Mouse (Mus musculus): ENCODE results near the gene Itfg1. TPM values are rescaled to one million over a fixed set of nuclear protein-coding genes. Genes with fewer than 3 reads are reported as not detected.

The Itfg1 gene
- total and polyA plus RNA-seq, 2 experiments from 2014 or later = 219 to 282 TPM

GRCm38 (mm10) chr8:85788341-85788740 is 52.4 kb downstream of the Itfg1 start:
- 86% methylated on average over 3 of the region's 3 CpGs for WGBS
- Histone ChIP-seq H3K4me2 (ENCODE audit: low read depth) (no peak overlapping the region), H3K36me3 (ENCODE audit: insufficient read depth) (no peaks in the 10 kb centered on the region), H3K4me1 (ENCODE audit: insufficient read depth) (no peaks in the 10 kb centered on the region), H3K4me3 (ENCODE audit: low read depth, low read length) (no peak overlapping the region), H3K27me3 (ENCODE audit: insufficient read depth, low read length) (no peaks in the 10 kb centered on the region), H3K9ac (no peak overlapping the region), H3K27ac (ENCODE audit: low read depth, low read length) (no peak overlapping the region), H3K9me3 (ENCODE audit: low read length) (no peaks in the 10 kb centered on the region)
- DNase-seq (no peak), ATAC-seq (no peak)
- TF ChIP-seq CTCF (IDR thresholded peaks at IDR 0.05; ENCODE audit: low read depth) = no peak

DNA sequence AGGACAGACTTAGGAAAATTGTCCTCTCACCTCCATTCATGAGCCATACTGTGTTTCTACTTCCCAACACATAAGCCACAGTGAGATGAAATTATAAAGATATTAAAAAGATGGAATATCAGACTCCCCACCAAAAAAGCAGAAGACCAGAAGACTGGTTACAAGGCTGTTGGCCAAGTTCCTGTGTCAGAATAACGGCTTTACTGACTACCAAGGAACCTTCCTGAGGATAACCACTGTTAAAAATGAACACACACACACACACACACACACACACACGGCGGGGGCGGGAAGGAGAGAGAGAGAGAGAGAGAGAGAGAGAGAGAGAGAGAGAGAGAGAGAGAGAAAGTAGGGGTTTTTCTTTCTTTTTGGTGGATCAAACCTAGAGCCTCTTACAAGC is 52.8 kb downstream of the Itfg1 start:
- DNase-seq (no peak), ATAC-seq (no peak)
- TF ChIP-seq CTCF (IDR thresholded peaks at IDR 0.05; ENCODE audit: low read depth) = no peak
- Histone ChIP-seq H3K4me1 (ENCODE audit: insufficient read depth) (no peaks in the 10 kb centered on the region), H3K27me3 (ENCODE audit: insufficient read depth, low read length) (no peaks in the 10 kb centered on the region), H3K4me3 (ENCODE audit: low read depth, low read length) (no peak overlapping the region), H3K27ac (ENCODE audit: low read depth, low read length) (no peak overlapping the region), H3K4me2 (ENCODE audit: low read depth) (no peak overlapping the region), H3K9me3 (ENCODE audit: low read length) (no peaks in the 10 kb centered on the region), H3K36me3 (ENCODE audit: insufficient read depth) (no peaks in the 10 kb centered on the region), H3K9ac (no peak overlapping the region)
- WGBS = 85% methylated on average over 4 of the region's 4 CpGs

GRCm38 (mm10) chr8:85785506-85785905 is 55.2 kb downstream of the Itfg1 start:
- Histone ChIP-seq H3K4me2 (ENCODE audit: low read depth) (no peak overlapping the region), H3K27me3 (ENCODE audit: insufficient read depth, low read length) (no peaks in the 10 kb centered on the region), H3K9me3 (ENCODE audit: low read length) (no peaks in the 10 kb centered on the region), H3K36me3 (ENCODE audit: insufficient read depth) (no peaks in the 10 kb centered on the region), H3K27ac (ENCODE audit: low read depth, low read length) (no peak overlapping the region), H3K4me1 (ENCODE audit: insufficient read depth) (no peaks in the 10 kb centered on the region), H3K9ac (no peak overlapping the region), H3K4me3 (ENCODE audit: low read depth, low read length) (no peak overlapping the region)
- no peak for TF ChIP-seq CTCF (IDR thresholded peaks at IDR 0.05; ENCODE audit: low read depth)
- 47% methylated on average over 1 of the region's 1 CpGs for WGBS
- ATAC-seq = no peak
- DNase-seq = no peak

- no peaks in the 10 kb centered on the region for H3K4me1 ChIP-seq (ENCODE audit: insufficient read depth)
- no peak overlapping the region for H3K27ac ChIP-seq (ENCODE audit: low read depth, low read length)
- no peak overlapping the region for H3K4me3 ChIP-seq (ENCODE audit: low read depth, low read length)
- no peak overlapping the region for H3K9ac ChIP-seq
- no peak overlapping the region for H3K4me2 ChIP-seq (ENCODE audit: low read depth)
- WGBS = 100% methylated on average over 1 of the region's 1 CpGs
- no peak for TF ChIP-seq CTCF (IDR thresholded peaks at IDR 0.05; ENCODE audit: low read depth)
- ATAC-seq (no peak), DNase-seq (no peak)
- no peaks in the 10 kb centered on the region for H3K9me3 ChIP-seq (ENCODE audit: low read length)
- no peaks in the 10 kb centered on the region for H3K36me3 ChIP-seq (ENCODE audit: insufficient read depth)
- no peaks in the 10 kb centered on the region for H3K27me3 ChIP-seq (ENCODE audit: insufficient read depth, low read length)
Measured at GRCm38 (mm10) chr8:85783871-85784270, 56.9 kb downstream of the Itfg1 start.

DNA sequence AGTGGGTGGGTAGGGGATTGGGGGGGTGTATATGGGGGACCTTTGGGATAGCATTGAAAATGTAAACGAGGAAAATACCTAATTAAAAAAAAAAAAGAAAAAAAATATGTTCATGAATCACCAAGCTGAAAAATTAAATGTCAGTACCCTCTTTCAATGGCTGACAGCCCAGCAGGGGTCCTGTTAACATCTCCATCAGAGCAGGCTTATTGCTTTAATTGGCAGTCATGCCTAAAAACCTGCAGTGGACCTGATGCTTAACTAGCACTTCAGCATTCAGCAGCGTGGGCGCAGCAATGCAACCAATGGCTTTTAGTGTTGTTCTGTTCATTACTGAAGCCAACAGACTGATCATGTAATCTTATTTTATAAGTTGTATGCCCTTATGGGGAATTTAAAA is 60.6 kb downstream of the Itfg1 start:
- no peak for DNase-seq
- no peak for ATAC-seq
- Histone ChIP-seq H3K4me1 (ENCODE audit: insufficient read depth) (no peaks in the 10 kb centered on the region), H3K4me3 (ENCODE audit: low read depth, low read length) (no peak overlapping the region), H3K36me3 (ENCODE audit: insufficient read depth) (no peaks in the 10 kb centered on the region), H3K4me2 (ENCODE audit: low read depth) (no peak overlapping the region), H3K27me3 (ENCODE audit: insufficient read depth, low read length) (no peaks in the 10 kb centered on the region), H3K9ac (no peak overlapping the region), H3K9me3 (ENCODE audit: low read length) (no peaks in the 10 kb centered on the region), H3K27ac (ENCODE audit: low read depth, low read length) (no peak overlapping the region)
- WGBS = 23% methylated on average over 3 of the region's 3 CpGs
- no peak for TF ChIP-seq CTCF (IDR thresholded peaks at IDR 0.05; ENCODE audit: low read depth)

DNA sequence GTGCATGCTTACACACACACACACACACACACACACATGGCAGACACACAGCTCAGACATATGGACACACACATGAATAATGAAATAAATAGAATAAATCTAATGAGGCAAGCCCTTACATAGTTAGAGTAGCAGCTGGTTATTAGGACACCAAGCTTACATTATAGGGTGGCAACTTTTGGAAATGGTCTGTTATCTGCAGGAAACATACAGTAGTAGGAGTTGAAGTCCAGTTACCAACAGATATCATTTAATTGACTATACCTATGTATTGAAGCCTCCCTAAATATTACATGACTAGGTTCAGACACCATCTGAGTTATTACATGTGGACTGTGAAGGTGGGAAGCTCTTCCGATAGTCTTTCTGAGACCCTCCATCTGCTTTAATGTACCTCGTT is 95.7 kb downstream of the Itfg1 start:
- Histone ChIP-seq H3K9ac (no peak overlapping the region), H3K36me3 (ENCODE audit: insufficient read depth) (no peaks in the 10 kb centered on the region), H3K9me3 (ENCODE audit: low read length) (no peaks in the 10 kb centered on the region), H3K4me2 (ENCODE audit: low read depth) (no peak overlapping the region), H3K4me3 (ENCODE audit: low read depth, low read length) (no peak overlapping the region), H3K4me1 (ENCODE audit: insufficient read depth) (no peaks in the 10 kb centered on the region), H3K27ac (ENCODE audit: low read depth, low read length) (no peak overlapping the region), H3K27me3 (ENCODE audit: insufficient read depth, low read length) (no peaks in the 10 kb centered on the region)
- DNase-seq (no peak), ATAC-seq (no peak)
- TF ChIP-seq CTCF (IDR thresholded peaks at IDR 0.05; ENCODE audit: low read depth) = no peak
- 92% methylated on average over 2 of the region's 2 CpGs for WGBS

DNA sequence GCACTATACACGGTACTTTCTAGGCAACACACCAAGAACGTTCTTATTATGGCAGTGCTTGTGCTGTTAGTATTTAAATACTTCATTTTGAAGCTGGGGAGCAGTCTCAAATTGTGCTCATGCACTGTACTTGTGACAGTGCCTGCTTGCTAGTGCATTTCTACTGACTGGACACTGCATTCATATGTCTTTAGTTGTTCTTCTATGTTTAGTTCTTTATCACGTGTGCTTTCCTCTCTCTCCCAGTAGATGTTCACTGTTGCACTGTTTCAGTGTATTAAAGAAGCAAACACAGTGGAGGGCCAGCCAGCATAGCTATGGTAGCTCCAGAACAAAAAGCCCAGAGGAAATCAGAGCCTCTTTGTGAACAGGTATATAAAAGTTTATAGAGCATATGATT is 110.2 kb downstream of the Itfg1 start:
- no peak for ATAC-seq
- no peak for DNase-seq

GRCm38 (mm10) chr8:85717271-85717670 is 123.5 kb downstream of the Itfg1 start:
- H3K36me3 ChIP-seq (ENCODE audit: insufficient read depth) = peaks cover 8% of the 10 kb centered on the region; the same call in 1 of the 2 replicates
- H3K4me2 ChIP-seq (ENCODE audit: low read depth) = no peak overlapping the region
- H3K27ac ChIP-seq (ENCODE audit: low read depth, low read length) = no peak overlapping the region
- ATAC-seq = no peak
- H3K9ac ChIP-seq = no peak overlapping the region
- 90% methylated on average over 5 of the region's 5 CpGs for WGBS
- H3K4me1 ChIP-seq (ENCODE audit: insufficient read depth) = no peaks in the 10 kb centered on the region
- H3K27me3 ChIP-seq (ENCODE audit: insufficient read depth, low read length) = no peaks in the 10 kb centered on the region
- DNase-seq = no peak
- no peaks in the 10 kb centered on the region for H3K9me3 ChIP-seq (ENCODE audit: low read length)
- TF ChIP-seq CTCF (IDR thresholded peaks at IDR 0.05; ENCODE audit: low read depth) = no peak
- H3K4me3 ChIP-seq (ENCODE audit: low read depth, low read length) = no peak overlapping the region

More for the DNA sequence above, 110.2 kb downstream of the Itfg1 start:
- Histone ChIP-seq H3K36me3 (ENCODE audit: insufficient read depth) (peaks cover 11% of the 10 kb centered on the region), H3K4me3 (ENCODE audit: low read depth, low read length) (no peak overlapping the region), H3K27me3 (ENCODE audit: insufficient read depth, low read length) (no peaks in the 10 kb centered on the region), H3K27ac (ENCODE audit: low read depth, low read length) (no peak overlapping the region), H3K9ac (no peak overlapping the region), H3K4me2 (ENCODE audit: low read depth) (no peak overlapping the region), H3K9me3 (ENCODE audit: low read length) (no peaks in the 10 kb centered on the region), H3K4me1 (ENCODE audit: insufficient read depth) (no peaks in the 10 kb centered on the region)
- WGBS = 80% methylated on average over 3 of the region's 3 CpGs
- no peak for TF ChIP-seq CTCF (IDR thresholded peaks at IDR 0.05; ENCODE audit: low read depth)

All from forebrain, postnatal 0 days (tissue).